Mouse (Mus musculus): ENCODE measurements around the gene Kcnb1.

The Kcnb1 gene

GRCm38 (mm10) chr2:167162516-167163021, 27.4 kb downstream of the Kcnb1 start:
- DNase-seq, result no peak

- no peak for DNase-seq
Observed at GRCm38 (mm10) chr2:167159721-167160120, 30.2 kb downstream of the Kcnb1 start.

GRCm38 (mm10) chr2:167158780-167159179, 31.2 kb downstream of the Kcnb1 start:
- DNase-seq, result no peak

- DNase-seq, result no peak
Observed at GRCm38 (mm10) chr2:167156118-167156715, 33.7 kb downstream of the Kcnb1 start.

- DNase-seq, result no peak
Observed at GRCm38 (mm10) chr2:167155541-167155973, 34.4 kb downstream of the Kcnb1 start.

GRCm38 (mm10) chr2:167150880-167151279, 39.1 kb downstream of the Kcnb1 start:
- DNase-seq, result no peak

GRCm38 (mm10) chr2:167150135-167150534, 39.8 kb downstream of the Kcnb1 start:
- no peak for DNase-seq

- DNase-seq, result no peak
Observed at GRCm38 (mm10) chr2:167149035-167149434, 40.9 kb downstream of the Kcnb1 start.

- no peak for DNase-seq
Observed at GRCm38 (mm10) chr2:167147708-167148107, 42.2 kb downstream of the Kcnb1 start.

- DNase-seq, result no peak
Observed at GRCm38 (mm10) chr2:167145904-167146303, 44.1 kb downstream of the Kcnb1 start.

- DNase-seq, result no peak
Observed at GRCm38 (mm10) chr2:167144439-167145307, 45.3 kb downstream of the Kcnb1 start.

- DNase-seq, result no peak
Observed at GRCm38 (mm10) chr2:167143914-167144313, 46.0 kb downstream of the Kcnb1 start.

- DNase-seq, result no peak
Observed at GRCm38 (mm10) chr2:167142282-167142681, 47.7 kb downstream of the Kcnb1 start.

GRCm38 (mm10) chr2:167141810-167142209, 48.1 kb downstream of the Kcnb1 start:
- DNase-seq, result no peak

- DNase-seq, result no peak
Observed at GRCm38 (mm10) chr2:167139801-167140269, 50.1 kb downstream of the Kcnb1 start.

- no peak for DNase-seq
Observed at GRCm38 (mm10) chr2:167138611-167139010, 51.3 kb downstream of the Kcnb1 start.

- peak in 1 of 2 experiments; percentile 23 for DNase-seq
Observed at GRCm38 (mm10) chr2:167136909-167137308, 53.0 kb downstream of the Kcnb1 start.

- DNase-seq, result no peak
Observed at GRCm38 (mm10) chr2:167132041-167132440, 57.9 kb downstream of the Kcnb1 start.

GRCm38 (mm10) chr2:167130050-167130770, 59.7 kb downstream of the Kcnb1 start:
- DNase-seq, result no peak

- no peak for DNase-seq
Observed at GRCm38 (mm10) chr2:167129608-167129955, 60.4 kb downstream of the Kcnb1 start.

- no peak for DNase-seq
Observed at GRCm38 (mm10) chr2:167128699-167129607, 61.0 kb downstream of the Kcnb1 start.

- no peak for DNase-seq
Observed at GRCm38 (mm10) chr2:167127404-167127803, 62.6 kb downstream of the Kcnb1 start.
